Mouse (Mus musculus) adrenal gland, postnatal 25 days (tissue): ENCODE measurements at regions not wholly inside any gene's neighbourhood (a gene's known extent, or its start where the extent isn't known, plus 50 kb on each side); places are given as distances from the start of the nearest gene placed in this dataset.
"Not testable (repeated sequence)": the region's sequence is repeated elsewhere in the genome, so short reads cannot be mapped to it uniquely, and the experiment has no call there.

Source experiments
- DNase-seq: peaks from one replicate; pipeline ENCODE4 v3.0.0; 2021; ENCODE audit warnings: mixed read lengths

DNA sequence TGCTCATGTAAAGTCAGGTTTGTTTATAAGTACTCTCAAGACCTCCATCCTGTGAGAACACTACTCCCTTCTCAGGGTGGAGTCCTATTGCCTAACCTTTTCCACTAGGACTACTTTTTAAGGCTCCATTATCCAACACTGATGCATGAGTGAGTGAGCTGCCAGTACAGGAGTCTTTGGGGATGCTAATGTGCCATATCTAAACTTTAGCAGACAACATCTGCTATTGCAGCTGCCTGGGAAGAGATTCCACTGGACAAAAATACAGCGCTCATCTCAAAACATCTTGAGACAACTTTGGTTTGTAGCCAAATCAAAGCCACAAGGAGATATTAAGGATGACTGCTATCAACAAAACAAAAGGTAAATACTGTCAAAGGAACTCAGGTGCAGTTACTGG is 52.3 kb upstream of the Gm10985 start:
- DNase-seq, result no peak

DNA sequence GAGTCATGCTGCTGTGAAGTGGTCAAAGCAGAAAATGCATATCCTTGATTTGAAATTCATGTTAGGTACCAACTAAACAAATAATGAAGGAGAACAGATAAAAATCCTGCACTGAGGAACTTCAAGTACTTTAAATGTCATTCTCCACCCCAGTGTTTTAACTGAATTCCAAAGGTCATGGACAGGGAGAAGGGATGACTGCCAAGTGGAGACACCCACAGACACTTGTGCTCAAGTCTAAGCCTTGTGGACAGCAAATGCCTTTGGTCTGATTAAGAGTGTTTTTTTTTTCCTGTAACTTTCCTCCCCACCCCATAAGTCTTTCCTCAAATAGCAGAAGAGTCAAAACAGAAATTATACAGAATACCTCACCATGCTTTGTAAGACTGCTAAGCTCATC is 55.2 kb upstream of the Gm10985 start:
- DNase-seq, result peak; percentile 6

DNA sequence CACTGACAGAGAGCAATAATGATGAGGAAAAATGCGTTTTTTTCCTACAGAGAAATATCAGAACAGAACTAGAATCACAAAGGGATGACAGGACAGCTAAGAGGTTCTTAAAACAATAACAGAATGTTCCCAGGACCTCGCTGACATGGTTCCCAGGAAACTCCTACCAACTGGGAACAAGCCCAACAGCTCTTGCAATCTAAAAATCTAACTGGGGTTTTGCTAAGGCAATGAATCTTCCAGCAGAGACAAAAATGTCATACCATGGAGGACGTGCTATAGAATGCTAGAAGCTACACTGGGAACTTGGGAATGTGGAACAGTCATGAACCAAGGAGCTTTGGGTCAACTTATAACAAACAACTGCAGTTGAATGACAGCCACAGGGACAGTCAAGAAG is 59.7 kb upstream of the Gm10985 start:
- DNase-seq, result no peak

DNA sequence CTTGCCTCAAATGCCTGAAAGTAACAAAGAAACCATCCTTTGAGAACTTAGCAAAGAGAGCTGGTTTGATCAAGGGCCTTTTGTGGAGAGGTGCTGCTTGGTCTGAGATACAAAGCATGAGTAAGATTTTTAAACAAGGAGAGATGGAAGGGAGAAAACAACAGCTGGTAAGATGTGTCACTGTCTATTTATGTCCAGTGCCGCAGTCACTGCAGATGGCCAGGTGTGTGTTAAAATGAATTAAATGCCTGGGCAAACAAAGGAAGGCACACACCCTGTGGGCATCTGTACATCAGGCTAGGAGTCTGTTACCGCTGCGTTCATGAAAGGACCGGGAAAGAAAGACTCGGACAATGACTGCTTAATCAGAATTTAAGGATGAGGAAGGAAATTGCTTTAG is 68.2 kb upstream of the Gm10985 start:
- DNase-seq, result no peak

DNA sequence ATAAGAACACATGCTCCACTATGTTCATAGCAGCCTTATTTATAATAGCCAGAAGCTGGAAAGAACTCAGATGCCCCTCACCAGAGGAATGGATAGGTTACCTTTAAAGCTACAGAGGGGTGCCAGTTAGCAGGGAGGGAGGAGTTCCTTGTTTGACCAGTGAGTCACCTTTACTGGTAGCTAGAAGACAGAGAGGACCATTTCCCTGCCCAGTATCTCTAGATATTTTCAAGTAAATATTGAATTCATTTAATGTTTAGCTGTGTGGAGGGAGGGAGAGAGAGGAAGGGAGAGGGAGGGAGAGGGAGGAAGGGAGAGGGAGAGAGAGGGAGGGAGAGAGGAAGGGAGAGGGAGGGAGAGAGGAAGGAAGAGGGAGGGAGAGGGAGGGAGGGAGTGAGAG is 77.3 kb upstream of the Gm10985 start:
- DNase-seq, result no peak

DNA sequence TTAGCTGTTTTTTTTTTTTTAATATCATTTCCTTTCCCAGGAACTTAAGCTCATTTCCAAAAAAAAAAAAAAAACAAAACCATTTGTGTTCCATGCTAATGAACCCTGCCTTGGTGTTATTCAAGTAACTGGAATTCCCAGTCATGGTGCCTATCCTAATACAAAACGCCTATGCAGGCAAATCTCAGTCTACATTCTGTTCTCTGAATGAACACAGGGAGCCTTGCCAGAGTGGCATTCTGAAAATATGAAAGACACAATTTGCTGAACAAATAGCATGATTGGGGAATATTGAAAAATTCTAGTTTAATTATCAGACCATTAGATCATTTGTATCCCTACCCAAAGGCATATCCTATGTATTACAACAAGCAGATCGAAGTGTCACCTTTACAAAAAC is 80.9 kb upstream of the Gm10985 start:
- DNase-seq, result no peak

DNA sequence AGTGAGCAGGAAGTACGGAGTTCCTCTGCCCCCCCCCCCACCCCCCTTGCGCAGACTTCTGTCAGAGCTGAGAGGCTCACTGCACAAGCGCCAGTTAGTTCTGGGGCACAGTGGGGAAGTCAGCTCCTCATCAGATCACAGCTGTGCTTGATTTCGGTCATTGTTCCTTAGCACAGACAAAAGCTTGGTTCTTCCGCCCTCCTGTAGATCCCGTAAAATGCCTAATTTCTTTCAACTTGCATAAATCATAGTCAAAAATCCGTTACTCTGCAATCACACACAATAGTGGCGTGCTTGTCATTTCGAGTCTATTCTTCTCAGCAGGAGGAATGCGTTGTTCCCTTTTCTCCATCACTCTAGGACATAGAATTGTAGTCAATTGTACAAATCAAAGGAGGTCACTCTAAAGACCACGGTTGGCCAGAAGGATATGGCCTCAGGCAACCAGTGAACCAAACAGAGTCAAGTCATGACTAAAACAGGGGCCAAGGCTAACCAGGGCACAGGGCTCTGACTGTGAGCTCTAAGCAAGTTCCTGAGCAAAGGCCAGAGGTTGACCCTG is 83.3 kb upstream of the Gm10985 start:
- no peak for DNase-seq

DNA sequence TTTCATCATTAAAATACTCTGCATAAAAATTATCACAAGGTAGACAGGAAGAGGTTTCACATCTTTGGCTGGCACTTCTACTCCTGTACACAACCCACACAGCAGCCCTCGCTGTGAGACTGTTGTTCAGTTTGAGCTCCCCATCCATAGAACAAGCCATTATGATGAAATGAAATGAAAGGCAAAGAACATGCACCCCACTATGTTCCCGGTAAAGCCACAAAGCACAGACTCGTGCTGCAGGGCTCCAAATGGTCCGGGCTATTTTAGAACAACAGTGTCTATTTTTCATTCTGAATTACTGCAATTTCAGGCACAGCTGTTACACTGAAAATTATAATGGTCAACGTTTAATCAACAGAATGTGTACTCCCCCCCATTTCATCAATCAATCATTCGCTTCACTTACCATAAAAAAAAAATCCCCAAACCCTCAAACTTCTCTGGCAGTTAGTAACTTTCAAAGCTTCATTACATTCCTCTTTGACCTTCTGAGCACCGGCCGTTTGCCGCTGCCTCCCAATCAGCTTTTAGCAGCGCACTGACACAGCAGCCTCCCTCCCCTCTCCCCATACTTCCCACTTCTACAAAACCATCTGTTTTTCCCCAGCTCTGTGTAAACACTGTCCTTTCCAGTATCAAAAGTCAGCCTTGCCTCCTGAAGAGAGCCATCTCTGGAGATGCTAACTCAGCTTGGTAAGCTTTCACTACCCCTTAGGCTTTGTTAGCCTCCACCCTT is 88.6 kb upstream of the Gm10985 start:
- DNase-seq, result no peak

DNA sequence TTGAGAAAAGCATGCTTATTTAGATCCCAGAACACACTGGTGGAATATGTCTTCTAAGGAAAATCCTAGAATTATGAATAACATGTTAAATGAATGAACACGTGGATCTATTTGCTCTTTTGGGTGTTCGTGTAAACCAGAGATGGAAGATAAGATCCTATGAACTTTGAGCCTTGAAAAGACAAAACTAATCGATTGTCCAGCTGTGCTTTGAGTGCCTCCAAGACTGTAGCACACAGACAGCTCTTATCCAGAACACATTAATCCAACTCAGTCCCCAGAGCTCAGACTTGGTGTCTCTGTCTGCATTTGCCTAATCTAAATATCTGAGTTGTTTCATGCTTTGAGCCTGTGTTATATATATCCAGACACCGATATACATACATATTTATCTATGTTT is 80.0 kb upstream of the Frem2 start:
- no peak for DNase-seq

DNA sequence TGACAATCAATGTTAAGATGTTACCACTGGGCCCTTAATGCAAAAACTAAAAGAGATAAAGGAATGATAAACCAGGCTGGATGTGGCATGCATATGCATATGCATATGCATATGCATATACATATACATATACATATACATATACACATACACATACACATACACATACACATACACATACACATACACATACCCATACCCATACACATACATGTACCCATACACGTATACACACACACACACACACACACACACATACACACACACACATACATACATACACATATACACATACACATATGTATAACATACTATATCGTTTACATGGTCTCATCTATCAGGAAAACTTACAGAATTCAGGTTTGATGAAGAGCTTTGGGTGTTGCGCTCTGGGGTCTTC is 78.5 kb upstream of the Frem2 start:
- DNase-seq, result not testable (repeated sequence)

DNA sequence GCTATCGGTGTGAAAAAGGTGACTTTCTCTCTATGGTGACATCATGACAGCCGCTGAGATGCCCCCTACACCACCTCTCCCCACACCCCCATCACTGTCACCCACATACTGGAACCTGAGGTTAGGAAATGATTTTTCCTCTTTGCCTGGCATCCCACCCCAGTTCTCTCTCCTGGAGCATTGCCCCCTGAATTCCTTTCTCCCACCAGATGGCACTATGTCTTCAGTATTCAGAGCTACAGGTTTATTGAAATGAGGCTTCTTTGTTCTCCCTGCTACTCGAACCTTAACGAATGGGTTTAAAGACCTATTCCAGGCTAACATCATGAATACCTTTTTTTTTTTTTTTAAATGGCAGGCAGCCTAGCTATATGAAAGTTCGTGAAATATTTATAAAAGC is 78.0 kb upstream of the Frem2 start:
- peak; percentile 8 for DNase-seq

DNA sequence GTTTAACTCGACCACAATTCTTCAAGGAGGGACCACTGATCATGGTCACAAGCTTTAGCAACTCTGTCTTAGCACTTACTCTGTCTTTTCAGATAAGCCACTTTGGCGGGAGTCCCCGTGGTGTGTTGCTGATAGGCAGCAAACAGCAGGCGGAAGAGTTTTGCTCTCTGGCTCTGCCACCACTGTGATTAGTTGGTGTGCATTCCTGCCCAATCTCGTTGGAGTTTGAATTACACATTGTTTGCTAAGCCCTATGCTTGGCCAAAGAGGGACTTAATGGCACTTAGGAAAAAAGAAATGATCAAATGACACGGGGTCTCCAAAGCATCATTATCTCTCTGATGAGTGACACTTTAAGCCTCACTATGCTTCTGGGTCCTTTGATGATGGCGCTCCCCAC is 73.3 kb upstream of the Frem2 start:
- DNase-seq, result no peak

DNA sequence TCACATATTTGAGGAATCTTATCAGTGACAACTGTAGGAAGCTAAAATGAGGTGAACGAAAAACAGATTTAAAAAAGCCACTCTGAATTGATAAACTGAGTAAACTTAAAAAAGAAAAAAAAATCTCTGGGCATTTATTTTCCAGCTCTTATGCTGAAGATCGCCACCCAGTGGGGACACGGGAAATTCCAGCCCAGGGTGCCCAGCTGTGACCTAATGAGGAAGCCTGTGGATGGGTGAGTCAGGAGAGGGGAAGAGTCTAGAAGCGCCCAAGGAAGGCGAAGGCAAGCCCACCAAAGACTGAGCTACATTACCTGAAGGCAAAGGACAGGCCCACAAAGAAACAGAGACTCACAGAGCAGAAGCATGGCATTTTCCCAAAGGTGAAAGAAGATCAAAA is 72.7 kb upstream of the Frem2 start:
- DNase-seq, result peak; percentile 63

DNA sequence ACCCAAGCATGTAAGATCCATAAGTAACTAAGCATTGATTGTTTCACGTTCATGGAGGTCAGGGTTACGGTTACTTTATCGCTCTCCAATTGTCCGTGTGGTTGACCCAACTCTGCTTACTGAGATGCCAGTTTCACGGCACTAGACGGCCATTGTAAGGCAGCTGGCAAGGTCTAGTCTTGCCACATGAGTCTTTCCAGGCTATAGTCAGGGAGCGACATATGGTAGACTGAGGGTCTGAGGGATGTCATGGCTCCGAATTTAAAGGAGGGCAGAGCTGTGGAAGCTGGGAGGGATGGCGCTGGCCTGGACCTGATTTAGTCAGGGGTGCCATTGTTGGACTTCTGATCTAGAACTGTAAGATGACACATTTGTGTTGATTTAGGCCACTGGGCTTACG is 72.0 kb upstream of the Frem2 start:
- no peak for DNase-seq

DNA sequence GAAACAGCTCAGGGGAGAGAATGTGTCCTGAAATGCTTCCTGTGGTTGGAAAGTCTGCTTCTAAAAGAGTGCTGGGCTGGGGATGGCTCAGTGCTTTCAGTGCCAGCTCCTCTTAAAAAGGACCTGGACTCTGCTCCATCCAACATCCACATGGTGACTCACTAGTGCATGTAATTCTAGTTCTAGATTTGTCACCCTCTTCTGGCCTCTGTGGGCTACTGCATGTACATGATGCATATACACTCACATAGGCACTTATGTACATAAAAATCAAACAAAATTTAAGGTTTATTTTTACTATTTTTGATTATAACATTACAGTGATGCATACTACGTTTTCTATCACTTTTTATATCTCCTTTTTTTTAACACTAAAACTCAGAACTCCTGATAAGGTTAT is 70.6 kb upstream of the Frem2 start:
- no peak for DNase-seq

DNA sequence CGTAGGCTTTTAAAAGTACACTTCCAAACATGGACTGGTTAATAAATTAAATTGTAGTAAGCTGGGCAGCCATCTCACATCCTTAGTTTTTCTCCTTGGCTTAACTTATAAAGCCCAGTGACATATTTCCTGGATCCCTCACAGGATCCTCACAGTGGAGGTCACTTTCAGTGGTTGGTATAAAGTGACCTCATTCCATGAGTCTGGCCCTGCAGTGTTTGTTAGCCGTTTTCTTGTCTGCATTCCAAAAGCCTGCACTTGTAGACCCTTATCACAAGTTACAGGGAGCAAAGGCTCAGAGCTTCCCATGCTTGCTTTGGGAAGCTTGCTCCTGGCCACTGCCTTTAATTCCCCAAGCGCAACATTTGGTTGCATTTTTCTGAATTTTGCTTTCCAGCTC is 49.9 kb upstream of the Frem2 start:
- no peak for DNase-seq
